Mouse (Mus musculus) frontal cortex, postnatal 14 days (tissue): ENCODE measurements around the gene Mlf1.

ENCODE experiments used
- DNase-seq, 2 experiments: peaks; one replicate each; pipeline ENCODE4 v3.0.0; 2022; ENCODE audit warnings: low spot score in 2 of 2

The Mlf1 gene

DNA sequence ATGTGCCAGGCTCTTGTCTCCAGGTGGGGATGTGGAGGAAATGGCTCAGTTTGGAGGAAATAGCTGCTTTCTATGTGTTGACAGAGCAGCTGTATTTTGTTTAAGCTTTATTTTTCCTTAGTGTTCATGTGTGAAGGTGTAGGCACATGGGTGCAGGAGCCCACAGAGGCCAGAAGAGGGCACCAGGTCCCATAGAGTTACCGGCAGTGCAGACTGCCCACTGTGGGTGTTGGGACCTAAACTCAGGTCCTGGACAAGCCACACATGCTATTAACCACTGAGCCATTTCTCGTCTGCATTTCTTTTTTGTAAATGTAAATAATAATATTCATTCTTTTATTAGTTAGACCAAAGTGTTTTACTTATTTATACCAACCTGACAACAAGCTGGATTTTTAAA lies 73.2 kb downstream of the Mlf1 start:
- no peak for DNase-seq
